Mouse (Mus musculus) ES-CJ7 (cell line): ENCODE data around the gene Olfr223.
"Not testable (repeated sequence)": the region's sequence is repeated elsewhere in the genome, so short reads cannot be mapped to it uniquely, and the experiment has no call there.

ENCODE experiments used
- DNase-seq: peaks from one replicate; pipeline ENCODE4 v3.0.0; 2011; ENCODE audit warnings: low read depth, low spot score

The Olfr223 gene

GRCm38 (mm10) chr11:59596950-59597349 lies 3.9 kb upstream of the Olfr223 start:
- no peak for DNase-seq

GRCm38 (mm10) chr11:59596091-59596490 lies 3.0 kb upstream of the Olfr223 start:
- peak; percentile 20 for DNase-seq

GRCm38 (mm10) chr11:59589496-59589895 lies 3.6 kb downstream of the Olfr223 start:
- DNase-seq: no peak

DNA sequence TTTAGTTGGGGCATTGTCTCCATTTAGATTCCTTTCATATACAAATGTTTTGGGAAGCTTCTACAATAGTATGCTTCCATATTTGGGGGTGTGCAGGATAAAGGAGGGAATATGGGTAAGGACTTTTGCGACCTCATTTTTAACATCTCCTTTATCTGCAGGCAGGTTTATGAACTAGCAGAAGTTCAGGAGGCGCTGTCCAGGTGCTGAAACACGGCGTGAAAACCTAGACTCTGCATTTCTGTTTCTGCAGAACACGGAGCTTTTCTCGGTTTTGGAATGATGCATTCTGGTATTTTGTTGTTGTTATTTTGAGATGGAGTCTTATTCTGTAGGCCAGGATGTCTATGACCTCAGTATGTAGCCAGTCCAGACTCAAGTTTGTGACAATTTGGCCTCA lies 8.6 kb downstream of the Olfr223 start:
- no peak for DNase-seq

GRCm38 (mm10) chr11:59576135-59576534 lies 17.0 kb downstream of the Olfr223 start, which contains the start of gene Olfr222:
Gene Olfr222, minus strand, starts transcription at chr11:59576235.
- not testable (repeated sequence) for DNase-seq

DNA sequence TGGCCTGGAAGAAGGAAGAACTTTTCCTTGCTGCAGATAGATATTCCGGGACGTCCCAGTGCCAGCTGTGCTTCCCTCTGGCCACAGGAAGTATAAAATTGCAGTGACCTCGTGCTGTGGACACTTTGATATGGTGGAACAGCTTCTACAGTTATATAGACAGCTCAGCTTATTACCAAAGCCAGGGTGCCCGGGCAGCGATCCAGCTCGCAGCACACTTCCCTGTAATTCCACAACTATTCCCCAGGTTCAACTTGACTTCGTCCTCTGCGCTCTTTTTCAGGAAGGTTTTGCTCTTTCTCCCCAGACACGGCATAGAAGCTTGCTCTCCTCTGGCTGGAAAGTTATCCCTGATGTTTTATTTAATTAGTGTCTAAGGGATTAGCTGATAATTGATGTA lies 17.4 kb downstream of the Olfr223 start:
- no peak for DNase-seq

- peak; percentile 33 for DNase-seq
These were observed 23.8 kb downstream of the Olfr223 start for GRCm38 (mm10) chr11:59569306-59569705.

DNA sequence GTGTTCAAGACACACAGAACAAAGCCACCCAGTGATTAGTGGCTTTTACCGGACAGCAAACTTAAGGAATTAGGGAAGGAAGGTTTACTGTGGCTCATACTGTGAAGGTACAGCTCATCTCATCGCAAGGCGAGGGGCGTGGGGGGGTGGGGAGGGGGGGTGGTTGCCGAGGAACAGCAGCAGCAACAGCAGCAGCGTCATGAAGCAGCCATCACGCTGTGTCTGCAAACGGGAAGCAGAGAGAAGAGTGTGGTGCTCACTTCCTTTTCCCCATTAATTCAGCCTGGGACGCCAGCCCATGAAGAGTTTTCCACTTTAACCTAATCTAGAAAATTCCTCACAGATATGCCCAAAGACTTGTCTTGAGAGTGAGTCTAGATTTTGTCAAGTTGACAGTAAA lies 30.3 kb downstream of the Olfr223 start:
- DNase-seq: no peak

DNA sequence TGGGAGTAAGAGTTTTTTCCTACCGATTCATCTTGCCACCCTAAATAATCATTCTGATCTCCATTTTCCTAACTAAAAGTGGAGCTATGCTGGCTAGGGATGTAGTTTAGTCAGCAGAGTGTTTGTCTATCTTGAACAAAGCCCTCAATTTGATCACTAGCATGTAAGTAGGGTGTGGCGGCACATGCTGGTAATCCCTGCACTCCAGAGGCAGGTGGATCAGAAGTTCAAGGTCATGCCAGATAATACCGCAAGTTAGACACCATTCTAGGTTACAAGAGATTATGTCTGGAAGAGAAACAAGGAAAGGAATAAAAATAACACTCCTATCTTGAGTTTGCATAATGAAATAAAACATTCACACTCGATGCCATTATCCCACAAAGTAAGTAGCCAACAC lies 30.8 kb downstream of the Olfr223 start:
- DNase-seq: peak; percentile 51

GRCm38 (mm10) chr11:59560906-59561305 lies 32.2 kb downstream of the Olfr223 start:
- no peak for DNase-seq

- DNase-seq: no peak
These were observed 38.6 kb downstream of the Olfr223 start for GRCm38 (mm10) chr11:59554535-59554934.

DNA sequence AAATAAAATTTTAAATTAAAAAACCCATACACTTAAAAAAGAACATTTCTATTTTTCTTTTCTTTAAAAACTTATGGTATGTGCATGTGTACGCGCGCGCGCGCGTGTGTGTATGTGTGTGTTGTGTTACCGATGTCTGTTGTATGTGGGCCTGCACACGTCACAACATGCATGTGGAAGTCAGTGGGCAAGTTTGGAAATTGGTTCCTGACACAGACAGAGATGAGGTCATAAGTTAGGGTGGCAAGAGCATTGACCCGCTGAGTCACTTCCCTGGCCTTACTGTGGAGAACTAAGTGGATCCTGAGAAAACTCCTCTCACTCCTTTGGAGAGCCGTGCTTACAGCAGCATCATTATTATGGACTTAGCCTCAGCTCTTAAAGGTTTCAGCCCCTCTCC lies 39.0 kb downstream of the Olfr223 start:
- no peak for DNase-seq

DNA sequence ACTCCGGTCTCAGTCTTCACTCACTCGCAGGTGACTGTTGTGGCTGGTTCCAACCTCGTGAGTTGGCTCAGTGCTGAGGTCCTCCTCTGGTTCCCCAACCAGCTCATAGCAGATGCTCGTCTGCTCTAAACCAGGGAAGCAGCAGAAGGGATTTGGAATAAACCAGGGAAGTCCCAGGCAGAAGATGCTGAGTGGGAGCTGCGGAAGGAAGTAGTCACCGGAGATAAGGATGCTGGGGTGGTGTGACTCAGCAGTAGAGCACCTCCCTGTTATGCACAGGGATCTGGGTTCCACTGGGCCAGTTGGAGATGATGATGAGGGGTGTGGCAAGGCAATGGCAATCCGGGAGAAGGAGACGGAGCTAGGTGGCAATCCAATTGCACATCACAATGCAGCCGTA lies 49.1 kb downstream of the Olfr223 start:
- DNase-seq: no peak

DNA sequence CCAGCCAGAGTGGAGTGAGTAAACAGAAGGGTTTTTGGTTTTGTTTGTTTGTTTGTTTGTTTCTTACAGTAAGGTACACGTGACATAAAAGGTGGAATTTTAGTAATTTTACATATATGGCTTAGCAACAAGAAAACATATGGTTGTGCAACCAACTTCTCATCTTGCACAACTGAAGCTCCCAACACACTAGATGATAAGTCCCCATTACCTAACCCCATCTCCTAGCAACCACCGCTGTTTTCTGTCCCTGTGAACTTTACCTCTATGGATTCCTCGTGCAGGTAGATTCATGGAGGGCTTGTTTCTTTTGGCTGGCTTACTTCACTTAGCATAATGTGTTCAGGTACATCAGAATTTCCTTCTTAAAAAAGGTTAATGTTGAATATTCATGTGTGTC lies 49.7 kb downstream of the Olfr223 start:
- no peak for DNase-seq

GRCm38 (mm10) chr11:59542442-59542841 lies 50.6 kb downstream of the Olfr223 start:
- no peak for DNase-seq

DNA sequence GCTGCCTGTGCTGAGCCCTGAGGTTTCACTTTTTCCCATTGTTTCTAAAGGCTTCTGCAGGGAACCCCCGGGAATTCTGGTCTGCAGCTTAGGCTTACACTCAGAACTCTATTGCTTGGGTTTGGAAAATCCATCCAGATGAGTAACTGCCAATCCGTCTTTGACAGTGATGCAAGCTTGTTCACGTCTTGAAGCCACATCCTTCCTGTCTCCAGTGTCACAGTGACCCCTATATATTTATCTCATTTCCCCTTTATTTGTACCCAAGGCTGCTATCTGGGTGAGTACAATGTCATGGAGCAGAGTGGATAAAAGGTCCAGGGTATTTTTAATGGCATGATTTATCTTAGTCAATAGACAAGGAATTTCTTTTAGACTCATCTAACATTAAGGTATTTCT lies 51.8 kb downstream of the Olfr223 start, which contains the start of gene Nlrp3:
Gene Nlrp3, plus strand, starts transcription at position 245 of the 400 bp plus-strand sequence.
- no peak for DNase-seq

- DNase-seq: no peak
These were observed 53.0 kb downstream of the Olfr223 start for GRCm38 (mm10) chr11:59540123-59540522.
